Mouse (Mus musculus) adrenal gland (tissue): ENCODE results near the gene Cad.

Experiments used
- intact Hi-C: fragments of 180-260 bp; cut with DNase I; formaldehyde crosslinking; loops from one replicate; pipeline ENCODE4 v1.15.1; 2025

Gene Cad

DNA sequence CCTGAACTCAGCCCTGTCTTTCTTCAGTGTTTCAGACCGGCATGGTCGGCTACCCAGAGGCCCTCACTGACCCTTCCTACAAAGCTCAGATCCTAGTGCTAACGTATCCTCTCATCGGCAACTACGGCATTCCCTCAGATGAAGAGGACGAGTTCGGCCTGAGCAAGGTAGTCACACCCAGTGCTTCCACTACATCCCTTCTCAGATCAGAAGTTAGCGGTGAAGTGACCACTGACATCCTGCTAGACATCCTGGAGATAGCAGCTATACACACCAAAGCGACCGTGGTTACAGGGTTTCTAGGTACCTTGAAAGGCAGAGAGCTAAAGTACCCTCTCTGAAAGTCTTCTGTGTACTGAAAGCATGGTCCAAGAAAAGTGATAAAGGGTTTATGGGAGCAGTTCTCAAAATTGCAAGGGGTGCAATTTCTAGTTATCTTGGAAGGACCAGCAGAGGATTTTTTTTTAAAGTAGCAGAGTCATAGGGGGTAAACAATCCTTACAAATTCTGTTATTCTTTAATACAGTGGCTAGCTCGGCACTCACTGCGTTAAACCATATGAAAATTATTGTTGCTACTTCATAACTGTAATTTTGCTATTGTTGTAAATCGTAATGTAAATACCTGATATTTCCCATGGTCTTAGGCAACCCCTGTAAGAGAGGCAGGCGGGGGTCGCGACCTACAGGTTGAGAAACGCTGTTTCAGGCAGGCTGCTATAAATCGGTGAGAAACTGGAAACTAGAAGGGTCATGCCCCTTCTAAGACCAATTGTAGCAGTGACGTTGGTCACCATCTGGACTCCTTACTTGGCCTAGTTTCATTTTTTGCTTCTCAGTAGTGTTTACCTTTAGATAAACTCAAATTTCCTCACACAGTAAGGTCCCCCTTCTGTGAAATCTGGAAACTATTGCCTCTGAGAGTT, 898 bp downstream of the Cad start:
- intact Hi-C loops, result no loop called here

DNA sequence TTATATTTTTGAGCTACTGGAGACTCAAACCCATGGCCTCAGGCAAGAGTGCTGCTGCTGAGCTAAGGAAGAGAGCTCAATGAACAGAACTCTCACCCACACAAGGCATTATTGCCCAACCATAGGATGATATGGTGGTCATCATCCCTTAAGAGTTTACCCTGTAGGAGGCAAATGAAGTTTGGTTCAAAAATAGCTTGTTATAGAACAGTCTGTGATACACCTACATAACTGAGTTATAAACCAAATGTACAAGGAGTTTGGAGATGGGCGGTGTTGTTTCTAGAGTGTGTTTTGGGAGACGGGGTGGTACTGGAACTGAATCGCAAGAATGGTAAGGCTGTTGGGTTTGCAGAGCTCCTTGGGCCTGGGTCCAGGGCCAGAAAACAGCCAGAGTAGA, 15.2 kb downstream of the Cad start:
- intact Hi-C loops, result no loop called here

DNA sequence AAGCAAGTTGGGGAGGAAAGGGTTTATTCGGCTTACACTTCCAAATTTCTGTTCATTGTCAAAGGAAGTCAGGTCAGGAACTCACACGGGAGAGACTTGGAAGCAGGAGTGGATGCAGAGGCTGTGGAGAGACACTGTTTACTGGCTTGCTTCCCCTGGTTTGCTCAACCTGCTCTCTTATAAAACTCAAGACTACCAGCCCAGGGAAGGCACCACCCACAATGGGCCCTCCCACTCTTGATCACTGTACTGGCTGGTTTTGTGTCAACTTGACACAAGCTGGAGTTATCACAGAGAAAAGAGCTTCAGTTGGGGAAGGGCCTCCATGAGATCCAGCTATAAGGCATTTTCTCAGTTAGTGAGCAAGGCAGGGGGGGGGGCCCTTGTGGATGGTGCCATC, 16.5 kb downstream of the Cad start:
- intact Hi-C loops, result no loop called here

DNA sequence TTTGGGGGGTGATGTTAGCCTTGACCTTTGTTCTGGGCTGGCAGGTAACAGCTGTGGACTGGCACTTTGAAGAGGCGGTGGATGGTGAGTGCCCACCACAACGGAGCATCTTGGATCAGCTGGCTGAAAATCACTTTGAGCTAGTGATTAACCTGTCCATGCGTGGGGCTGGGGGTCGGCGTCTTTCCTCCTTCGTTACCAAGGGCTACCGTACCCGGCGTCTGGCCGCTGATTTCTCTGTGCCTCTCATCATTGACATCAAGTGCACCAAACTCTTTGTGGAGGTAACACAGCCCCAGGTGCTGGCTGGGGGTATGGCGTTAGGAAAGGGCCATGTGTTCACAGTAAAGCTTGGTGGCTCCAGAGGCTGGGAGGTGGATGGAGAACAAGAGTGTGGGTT, 17.2 kb downstream of the Cad start:
- intact Hi-C loops, result no loop called here

DNA sequence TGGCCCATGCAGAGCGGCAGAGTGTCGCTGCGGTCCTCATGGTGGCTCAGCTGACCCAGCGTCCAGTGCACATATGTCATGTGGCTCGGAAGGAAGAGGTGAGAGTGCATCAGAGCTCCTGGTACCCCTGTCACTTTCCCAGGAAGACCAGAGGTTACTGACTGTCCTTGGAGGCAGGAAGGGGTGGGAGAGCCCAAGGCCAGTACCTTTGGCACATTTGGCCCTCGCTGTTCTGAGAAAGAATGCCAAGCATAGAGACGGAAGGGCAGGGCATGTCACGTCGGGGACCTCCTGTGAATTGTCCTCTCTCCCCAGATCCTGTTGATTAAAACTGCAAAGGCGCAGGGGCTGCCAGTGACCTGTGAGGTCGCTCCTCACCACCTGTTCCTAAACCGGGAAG, 18.6 kb downstream of the Cad start:
- intact Hi-C loops, result no loop called here

DNA sequence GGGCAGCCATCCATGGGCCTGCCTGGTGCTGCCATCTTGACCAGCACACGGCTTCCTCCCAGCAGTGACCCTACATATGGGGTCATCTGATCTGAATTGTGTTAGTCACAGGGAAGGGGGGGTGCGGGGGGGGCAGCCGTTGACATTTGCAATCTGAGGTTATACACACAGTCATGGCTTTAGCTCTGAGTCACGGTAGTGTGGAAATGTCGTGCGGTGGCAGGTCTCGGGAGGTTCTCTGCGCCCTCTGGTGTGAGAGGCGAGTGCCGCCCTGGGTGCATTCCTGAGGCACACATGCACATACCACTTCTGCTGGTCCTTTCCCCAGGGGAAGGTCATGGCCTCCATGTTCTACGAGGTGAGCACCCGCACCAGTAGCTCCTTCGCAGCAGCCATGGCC, 21.8 kb downstream of the Cad start:
- intact Hi-C loops, result no loop called here

DNA sequence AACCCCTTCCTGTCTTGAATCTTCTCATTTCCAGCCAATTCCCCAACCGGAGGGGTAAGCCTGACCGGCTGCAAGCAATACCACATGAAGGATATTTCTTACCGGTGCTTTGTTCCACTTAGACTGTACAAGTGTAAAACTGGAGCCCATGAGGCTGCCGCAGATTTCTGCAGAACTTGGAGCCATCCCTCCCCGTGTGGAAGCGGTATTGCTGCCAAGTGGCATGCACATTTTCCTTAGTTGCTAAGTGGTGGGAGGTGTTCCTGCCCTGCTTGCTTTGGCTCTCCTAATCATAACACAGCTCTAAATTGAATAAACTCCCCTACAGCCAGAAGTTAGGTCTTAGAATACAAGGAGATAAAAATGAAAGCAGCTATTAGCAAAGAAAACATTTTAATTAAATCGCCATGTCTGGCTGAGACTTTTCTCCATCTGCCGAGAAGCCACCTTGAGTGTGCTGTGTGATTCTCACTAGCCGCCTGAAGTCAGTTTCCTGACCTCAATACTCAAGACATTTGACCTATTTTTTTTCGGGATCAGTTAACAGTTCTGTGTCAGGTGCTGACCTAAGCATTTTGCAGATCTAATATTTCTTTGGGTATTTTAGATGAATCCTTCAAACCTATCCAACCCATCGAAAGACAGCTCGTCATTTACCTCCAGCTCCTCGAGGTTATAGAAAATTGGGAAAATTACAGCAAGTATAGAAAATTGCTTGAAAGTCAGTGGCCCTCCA, 25.6 kb downstream of the Cad start:
- intact Hi-C loops, result no loop called here

DNA sequence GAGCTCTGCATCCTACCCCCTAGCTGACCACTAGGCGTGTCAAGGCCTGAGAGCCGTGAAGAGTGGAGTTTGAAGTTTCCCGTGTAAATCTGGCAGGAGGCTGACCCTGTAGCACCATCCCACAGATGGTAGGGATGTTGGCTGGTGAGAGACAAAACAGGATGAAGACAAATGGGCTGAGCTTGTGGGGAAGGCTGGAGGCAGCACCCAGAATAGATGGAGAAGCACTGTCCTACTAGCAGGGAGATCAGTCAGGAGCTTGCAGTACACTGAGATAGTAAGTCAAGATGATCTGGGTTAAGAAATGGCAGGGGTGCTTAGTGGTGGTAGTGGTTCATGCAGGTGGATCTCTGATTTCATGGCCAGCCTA, 26.2 kb downstream of the Cad start:
- intact Hi-C loops, result no loop called here

DNA sequence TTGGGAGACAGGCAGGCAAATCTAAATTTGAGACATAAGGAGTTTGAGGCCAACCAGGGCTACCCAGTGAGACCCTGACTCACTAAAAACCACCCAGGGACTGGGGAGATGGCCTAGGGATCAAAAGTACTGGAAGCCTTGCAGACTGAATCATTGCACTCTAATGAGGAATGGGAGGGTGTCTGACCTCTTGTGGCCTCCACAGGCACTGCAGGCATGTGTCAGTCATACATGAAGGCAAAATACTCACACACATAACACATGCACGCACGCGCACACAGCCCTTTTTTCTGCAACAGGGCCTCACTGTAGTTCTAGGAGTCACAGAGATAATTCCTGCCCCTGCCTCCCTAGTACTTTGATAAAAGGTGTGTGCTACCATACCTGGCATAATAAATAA, 26.8 kb downstream of the Cad start:
- intact Hi-C loops, result no loop called here

DNA sequence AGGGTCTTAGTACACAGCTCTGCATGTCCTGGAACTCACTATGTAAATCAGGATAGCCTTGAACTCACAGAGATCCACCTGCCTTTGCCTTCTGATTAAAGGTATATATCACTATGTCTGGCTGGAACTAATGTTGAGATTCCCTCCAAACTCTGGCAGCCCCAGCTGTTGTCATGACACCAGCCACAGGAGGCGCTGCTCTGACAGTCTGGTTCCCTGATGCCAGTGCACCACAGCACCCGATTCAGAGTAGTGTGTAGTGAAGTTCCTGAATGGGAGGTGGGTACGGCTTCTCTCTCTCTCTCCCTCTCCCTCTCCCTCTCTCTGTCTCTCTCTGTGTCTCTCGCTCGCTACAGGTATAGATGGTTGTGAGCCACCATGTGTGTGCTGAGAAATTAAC, 27.8 kb downstream of the Cad start:
- intact Hi-C loops, result no loop called here

DNA sequence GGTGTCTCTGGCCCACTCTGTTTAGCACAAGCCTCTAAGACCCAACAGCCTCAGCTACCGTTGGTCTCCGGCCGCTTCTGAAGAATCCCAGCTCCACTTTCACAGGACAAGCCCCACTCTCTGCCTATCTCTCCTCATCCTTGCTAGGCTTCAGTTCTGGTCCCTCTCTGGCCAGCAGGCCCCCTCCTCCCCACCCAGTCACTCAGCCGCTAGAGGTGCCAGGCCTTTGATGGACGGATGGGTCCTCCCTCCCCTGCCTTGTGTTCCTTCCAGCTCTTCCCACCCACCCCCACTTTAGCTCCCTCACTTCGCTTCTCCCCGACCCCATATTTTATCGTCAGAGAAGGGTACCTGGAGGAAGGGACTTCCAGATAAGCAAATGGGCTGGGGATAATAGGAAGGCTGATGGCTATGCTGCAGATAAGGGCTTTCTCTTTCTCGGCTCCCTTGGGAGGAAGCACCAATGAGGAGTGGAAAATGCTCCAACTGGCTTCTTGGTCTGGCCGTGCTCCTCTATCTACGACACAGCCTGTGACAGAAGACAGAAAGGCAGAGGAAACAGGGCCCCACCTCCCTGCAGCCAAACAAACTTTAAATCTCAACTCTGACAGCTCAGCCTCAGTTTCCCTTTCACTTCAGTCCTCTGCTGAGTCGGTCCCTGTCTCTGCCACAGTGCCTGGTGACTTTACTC, 28.5 kb downstream of the Cad start:
- intact Hi-C loops, result no loop called here

DNA sequence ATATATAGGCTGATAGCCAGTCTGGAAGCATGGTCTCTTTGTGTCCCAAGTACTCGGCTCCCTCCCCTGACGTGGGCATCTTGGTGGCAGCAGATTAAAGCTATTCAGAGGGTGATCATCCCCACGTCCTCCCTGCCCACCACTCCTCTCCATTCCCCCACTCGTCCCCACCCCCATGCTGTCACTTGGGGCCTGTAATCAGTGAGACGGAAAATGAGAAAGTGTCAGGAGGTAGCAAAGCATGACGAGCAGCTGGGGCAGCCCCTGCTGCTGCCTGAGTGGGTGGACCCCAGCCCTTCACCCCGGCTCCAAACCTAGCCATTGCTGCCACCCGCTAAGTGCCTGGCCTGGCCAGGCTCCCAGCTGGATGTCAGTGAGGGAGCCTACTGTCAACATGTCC, 29.4 kb downstream of the Cad start:
- intact Hi-C loops, result no loop called here

DNA sequence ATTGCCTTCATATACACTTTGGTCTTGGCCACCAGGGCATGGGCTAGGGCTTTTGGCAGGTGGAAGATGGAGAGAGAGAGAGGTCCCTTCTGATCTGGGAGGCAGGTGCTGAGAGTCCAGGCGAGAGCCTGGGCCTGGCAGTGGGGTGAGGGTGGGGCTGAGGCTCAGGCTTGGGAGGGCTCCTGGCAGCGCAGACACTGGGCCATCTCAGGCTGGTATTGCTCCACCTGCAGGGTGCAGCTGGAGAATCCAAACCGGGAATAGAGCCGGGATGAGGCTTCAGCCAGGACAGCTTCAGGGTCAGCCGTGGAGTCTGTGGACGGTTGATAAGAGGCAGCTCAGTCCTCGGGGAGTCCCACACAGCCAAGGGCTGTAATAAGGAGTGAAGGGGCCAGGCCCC, 32.0 kb downstream of the Cad start:
- intact Hi-C loops, result no loop called here

DNA sequence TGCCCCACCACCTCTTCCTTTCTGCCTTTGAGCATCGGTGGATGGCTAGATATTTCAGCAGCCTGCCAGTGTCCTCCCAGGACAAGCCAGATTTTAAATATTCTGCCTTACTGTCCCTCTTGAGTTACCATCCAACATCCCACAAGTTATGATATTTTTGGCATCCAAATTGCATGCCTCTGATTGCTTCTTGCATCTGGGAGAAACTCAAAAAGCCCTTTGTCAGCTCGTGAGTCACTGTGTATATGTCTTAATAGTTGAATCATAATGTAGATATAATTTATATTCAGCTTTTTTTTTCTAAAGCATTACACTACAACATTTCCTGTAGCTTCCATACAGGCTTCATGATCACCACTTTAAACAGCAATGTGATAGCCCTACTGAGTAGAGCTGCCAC, 32.6 kb downstream of the Cad start:
- intact Hi-C loops, result no loop called here

DNA sequence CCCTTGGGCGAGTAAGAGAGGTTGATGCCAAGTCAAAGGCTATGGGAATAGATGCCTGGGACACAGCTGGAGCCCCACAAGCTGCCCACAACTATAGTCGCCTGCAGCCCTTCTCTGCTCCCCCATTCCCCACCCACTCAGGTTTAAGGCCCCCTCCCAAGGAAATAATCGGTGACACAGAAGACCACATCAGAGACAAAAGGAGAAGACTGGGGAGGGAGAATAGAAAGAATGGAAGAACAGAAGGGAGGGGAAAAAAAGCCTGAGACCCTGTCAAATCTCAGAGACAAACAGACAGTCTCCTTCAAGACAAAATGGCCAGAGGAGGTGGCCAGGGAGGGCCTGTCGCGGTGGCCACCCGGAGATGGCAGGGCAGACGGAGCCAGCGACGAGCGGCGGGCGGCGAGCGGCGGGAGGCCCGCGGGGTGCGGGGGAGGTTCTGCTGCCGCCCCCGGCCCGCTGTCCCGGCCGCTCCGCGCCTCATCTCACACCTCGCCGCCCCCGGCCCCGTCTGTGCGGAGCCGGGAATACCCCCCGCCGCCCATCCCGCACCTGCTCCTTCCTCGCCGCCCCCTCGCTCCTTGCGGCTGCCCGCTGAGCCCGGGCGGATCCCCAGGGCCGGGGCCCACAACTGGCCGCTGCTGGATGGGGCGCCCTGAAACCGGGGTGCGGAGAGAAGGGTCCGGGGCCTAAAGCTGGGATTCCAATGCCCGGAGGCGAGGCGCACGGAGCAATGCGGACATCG, 37.8 kb downstream of the Cad start:
- intact Hi-C loops, result no loop called here

DNA sequence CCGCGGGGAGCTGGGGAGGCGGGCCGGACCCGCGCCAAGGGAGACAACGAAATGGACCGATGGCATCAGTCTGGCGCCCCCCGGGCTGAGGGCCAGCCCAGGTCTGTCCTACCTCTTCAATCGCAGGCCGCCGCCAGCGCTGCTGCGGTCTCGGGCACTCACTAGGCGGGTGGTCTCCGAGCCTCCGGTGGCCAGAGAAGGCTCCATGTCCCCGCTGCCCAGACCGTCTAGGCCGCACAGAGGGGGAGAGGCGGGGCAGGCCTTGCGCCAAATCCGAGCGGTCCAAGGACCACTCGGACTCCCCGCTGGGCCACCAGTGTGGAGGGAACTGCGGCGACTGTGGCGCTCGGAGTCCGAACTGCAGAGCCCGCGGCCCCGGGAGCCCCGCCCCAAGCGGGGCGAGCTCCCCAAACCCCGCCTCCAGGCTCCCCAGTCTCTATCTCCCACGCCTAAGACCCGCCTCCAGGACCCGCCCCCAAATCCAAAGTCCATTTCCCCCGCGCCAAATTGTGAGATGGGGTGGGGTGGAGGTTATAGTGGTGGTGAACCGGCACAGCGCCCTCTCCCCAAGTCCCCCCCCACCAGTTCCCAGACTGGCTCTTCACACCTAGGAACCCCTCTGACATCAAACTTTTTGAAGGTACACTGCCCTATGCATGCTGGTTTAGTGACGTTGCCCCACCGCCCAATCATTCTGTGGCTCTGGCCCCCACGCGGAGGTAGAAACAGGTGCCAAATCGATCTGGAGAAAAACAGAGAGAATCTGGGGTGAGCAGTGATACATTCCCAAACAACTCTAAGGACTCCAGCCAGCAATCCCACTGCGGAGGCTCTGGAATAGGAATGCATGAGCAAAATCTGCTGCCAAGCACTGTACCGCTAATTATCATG, 38.8 kb downstream of the Cad start:
- intact Hi-C loops, result no loop called here

DNA sequence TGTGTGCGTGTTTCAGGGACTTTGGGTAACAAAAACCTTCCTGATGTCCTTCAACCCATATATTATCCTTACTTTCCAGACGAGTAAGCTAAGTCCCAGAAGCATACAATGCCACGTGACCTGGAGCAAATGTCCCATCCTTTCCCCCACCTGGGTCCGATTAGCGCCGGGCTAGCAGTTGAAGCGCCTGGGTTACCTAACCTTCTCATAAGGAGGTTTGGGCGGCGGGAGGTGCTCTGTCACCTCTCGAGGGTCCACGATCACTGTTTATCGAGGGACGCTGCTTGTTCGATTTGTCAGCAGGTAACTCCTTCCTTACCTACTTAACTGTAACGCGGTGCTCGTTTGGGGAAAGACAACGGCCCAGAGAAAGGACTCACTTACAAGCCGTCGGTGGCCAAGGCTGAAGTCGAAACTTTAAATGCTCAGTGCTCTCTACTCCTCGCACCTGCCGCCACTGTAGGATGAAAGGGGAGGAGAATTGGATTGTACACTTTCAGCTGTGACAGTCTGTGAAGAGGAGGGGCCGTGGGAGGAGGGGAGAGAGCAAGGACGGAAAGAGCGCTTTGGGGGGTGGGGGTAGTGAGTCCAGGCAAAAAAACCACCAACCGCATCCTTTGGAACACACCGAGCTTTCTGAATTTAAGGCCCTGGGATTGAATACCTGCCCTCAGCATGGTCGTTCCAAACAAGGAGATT, 39.7 kb downstream of the Cad start:
- intact Hi-C loops, result no loop called here

DNA sequence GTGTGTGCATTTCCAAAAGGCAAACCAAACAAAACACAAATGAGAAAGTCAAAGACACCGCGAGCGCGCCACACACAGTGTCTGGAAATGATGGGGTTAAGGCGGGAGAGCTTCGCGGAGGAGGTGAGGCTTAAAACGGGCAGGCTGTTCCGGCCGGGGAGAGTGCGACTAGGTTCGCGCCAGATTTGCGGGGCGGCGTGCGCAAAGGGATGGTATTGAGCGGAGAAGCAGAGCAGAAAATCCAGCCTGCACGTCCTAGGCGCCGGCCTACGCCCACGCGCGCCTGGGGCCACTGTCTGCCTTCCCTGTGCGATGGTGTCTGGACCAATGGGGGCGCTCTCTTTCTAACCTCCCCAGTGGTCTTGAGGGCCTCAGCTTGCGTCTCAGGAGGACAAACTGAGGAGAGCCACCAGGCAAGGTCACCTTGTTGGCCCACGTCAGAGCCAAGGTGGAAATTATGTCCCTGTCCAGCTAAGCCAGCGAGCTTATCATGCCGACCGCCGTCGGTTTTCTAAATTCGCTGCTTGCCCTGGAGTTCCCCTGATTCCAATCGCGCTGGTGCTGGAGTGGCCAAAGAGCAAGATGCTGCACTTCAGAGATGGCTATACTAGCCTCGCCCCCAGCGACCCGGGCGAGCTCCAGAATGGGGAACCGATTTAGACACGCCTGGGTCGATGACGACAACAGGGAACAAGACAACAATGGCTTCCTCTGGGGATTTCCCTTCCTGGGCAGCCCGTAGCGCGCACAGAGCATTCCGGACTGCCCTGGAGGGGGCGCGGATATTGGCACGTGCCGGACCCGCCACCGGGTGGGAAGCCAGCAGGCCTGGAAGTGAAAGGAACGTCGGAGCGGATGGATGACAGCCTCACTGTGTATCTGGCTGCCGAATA, 40.5 kb downstream of the Cad start:
- intact Hi-C loops, result no loop called here
